Mouse (Mus musculus) heart, adult 18-20 months (tissue): ENCODE results near the gene Zfp341. TPM values are rescaled to one million over a fixed set of nuclear protein-coding genes. Genes with fewer than 3 reads are reported as not detected.

Experiments used
- DNase-seq, 2 experiments: peaks; one replicate each; pipeline ENCODE4 v3.0.0; 2021 to 2022; ENCODE audit warnings: mixed read lengths in 1 of 2
- total RNA-seq, 2 experiments: library from RNA; stranded (reverse); gene quantifications; 2 replicates each; pipeline ENCODE4 v1.2.3; 2021

The Zfp341 gene
- total RNA-seq, 2 experiments from 2014 or later, result 2.6 to 2.8 TPM

- DNase-seq, result no peak
These were observed 21.0 kb downstream of the Zfp341 start for GRCm38 (mm10) chr2:154633876-154634644.

GRCm38 (mm10) chr2:154635826-154636225 lies 22.7 kb downstream of the Zfp341 start:
- DNase-seq, result no peak

- DNase-seq, result no peak
These were observed 25.4 kb downstream of the Zfp341 start for GRCm38 (mm10) chr2:154638521-154638920.

GRCm38 (mm10) chr2:154639115-154639514 lies 26.0 kb downstream of the Zfp341 start:
- DNase-seq, result no peak

GRCm38 (mm10) chr2:154641176-154641575 lies 28.1 kb downstream of the Zfp341 start:
- DNase-seq, result no peak

GRCm38 (mm10) chr2:154642005-154642459 lies 28.9 kb downstream of the Zfp341 start:
- no peak for DNase-seq

- no peak for DNase-seq
These were observed 29.8 kb downstream of the Zfp341 start for GRCm38 (mm10) chr2:154642712-154643385.

- DNase-seq, result no peak
These were observed 33.5 kb downstream of the Zfp341 start for GRCm38 (mm10) chr2:154646634-154647033.

GRCm38 (mm10) chr2:154648086-154648485 lies 35.0 kb downstream of the Zfp341 start:
- no peak for DNase-seq

- DNase-seq, result no peak
These were observed 37.3 kb downstream of the Zfp341 start for GRCm38 (mm10) chr2:154650404-154650803.

GRCm38 (mm10) chr2:154651363-154651762 lies 38.3 kb downstream of the Zfp341 start, which contains the start of gene Chmp4b:
Gene Chmp4b (plus strand): TSS chr2:154651705.
- DNase-seq, result no peak

GRCm38 (mm10) chr2:154654976-154655375 lies 41.9 kb downstream of the Zfp341 start:
- DNase-seq, result no peak

GRCm38 (mm10) chr2:154655878-154656414 lies 42.8 kb downstream of the Zfp341 start:
- DNase-seq, result no peak

GRCm38 (mm10) chr2:154656710-154657485 lies 43.8 kb downstream of the Zfp341 start:
- peak; percentile 99 for DNase-seq

- DNase-seq, result peak; percentile 52 to 78
These were observed 44.6 kb downstream of the Zfp341 start for GRCm38 (mm10) chr2:154657486-154658237.

GRCm38 (mm10) chr2:154659070-154659469 lies 46.0 kb downstream of the Zfp341 start:
- no peak for DNase-seq

- no peak for DNase-seq
These were observed 46.5 kb downstream of the Zfp341 start for GRCm38 (mm10) chr2:154659531-154660074.

- no peak for DNase-seq
These were observed 55.6 kb downstream of the Zfp341 start for GRCm38 (mm10) chr2:154668680-154669079.

GRCm38 (mm10) chr2:154670106-154670505 lies 57.0 kb downstream of the Zfp341 start:
- no peak for DNase-seq

- DNase-seq, result no peak
These were observed 57.6 kb downstream of the Zfp341 start for GRCm38 (mm10) chr2:154670741-154671140.

GRCm38 (mm10) chr2:154674008-154674407 lies 60.9 kb downstream of the Zfp341 start:
- no peak for DNase-seq
